Mouse (Mus musculus): ENCODE results near the gene Cactin.

Cactin gene

GRCm38 (mm10) chr10:81366477-81367206 lies 45.7 kb downstream of the Cactin start:
- DNase-seq: no peak

GRCm38 (mm10) chr10:81367207-81367495 lies 46.2 kb downstream of the Cactin start:
- DNase-seq: no peak

- no peak for DNase-seq
These were observed 54.4 kb downstream of the Cactin start for GRCm38 (mm10) chr10:81375322-81375721.

All from cerebellum, adult 11 months (tissue).